Mouse (Mus musculus): ENCODE data around the gene Ddx39b.

- TF ChIP-seq RAD21 (IDR thresholded peaks at IDR 0.05; ENCODE audit: low read depth, low read length): peak; percentile 89
- TF ChIP-seq CTCF (IDR thresholded peaks at IDR 0.05 in 2 of 3, conservative IDR thresholded peaks at IDR 0.05 in 1 of 3; ENCODE audit: control insufficient read depth in 1 of 3, insufficient read depth in 1 of 3, low read depth in 2 of 3, low read length in 3 of 3, poor library complexity in 1 of 3, severe bottlenecking in 1 of 3): peak; percentile 88 to 92 (median 92)
- TF ChIP-seq POLR2A (IDR thresholded peaks at IDR 0.05; ENCODE audit: control insufficient read depth in 1 of 2, insufficient read depth in 1 of 2, low read depth in 1 of 2, low read length in 2 of 2, poor library complexity in 1 of 2): peak in 1 of 2 experiments; percentile 40; a peak in 1 of 4 replicates
- no peak for TF ChIP-seq E2F4 (IDR thresholded peaks at IDR 0.05; ENCODE audit: borderline replicate concordance, low read depth, low read length)
- TF ChIP-seq NRF1 (IDR thresholded peaks at IDR 0.05; ENCODE audit: insufficient read depth, low read depth, low read length, poor library complexity, severe bottlenecking): no peak
- peak; percentile 99 for TF ChIP-seq SIN3A (IDR thresholded peaks at IDR 0.05; ENCODE audit: low read length)
- no peak for TF ChIP-seq NELFE (IDR thresholded peaks at IDR 0.05; ENCODE audit: low read depth, low read length)
- TF ChIP-seq ZC3H11A (IDR thresholded peaks at IDR 0.05; ENCODE audit: low read depth, low read length): peak; percentile 83
- TF ChIP-seq ZMIZ1 (IDR thresholded peaks at IDR 0.05; ENCODE audit: low read depth, low read length): no peak
- peak; percentile 81 for TF ChIP-seq ETS1 (IDR thresholded peaks at IDR 0.05; ENCODE audit: low read depth, low read length)
- TF ChIP-seq ZNF384 (IDR thresholded peaks at IDR 0.05; ENCODE audit: low read depth, low read length): no peak
- TF ChIP-seq ZKSCAN1 (IDR thresholded peaks at IDR 0.05; ENCODE audit: low read depth, low read length): no peak
- TF ChIP-seq GATA1 (IDR thresholded peaks at IDR 0.05; ENCODE audit: low read depth, low read length): no peak
- 0 out of 4 replicates have a peak, but pooled peaks of 1 of the 2 experiments have one; percentile 10 for TF ChIP-seq EP300 (IDR thresholded peaks at IDR 0.05; ENCODE audit: low read depth in 1 of 2, low read length in 2 of 2)
Observed at GRCm38 (mm10) chr17:35257824-35258491, 16.4 kb downstream of the Ddx39b start.
